Mouse (Mus musculus) hindbrain, postnatal 0 days (tissue): ENCODE measurements around the gene Ccdc167. TPM values are rescaled to one million over a fixed set of nuclear protein-coding genes. Genes with fewer than 3 reads are reported as not detected.

ENCODE experiments used
- ATAC-seq: fragments of 200-750 bp; cut with Nextera tagmentation; 2 replicates; pipeline ENCODE4 v1.8.0; 2017; ENCODE audit warnings: mild to moderate bottlenecking, moderate TSS enrichment, moderate library complexity
- DNase-seq: peaks from one replicate; pipeline ENCODE4 v3.0.0-alpha.2; 2015; ENCODE audit warnings: low spot score
- H3K27ac ChIP-seq: fragments of 300-500 bp; sonication (generic); 2 replicates; pipeline ENCODE4 v1.5.1; 2014; ENCODE audit warnings: mild to moderate bottlenecking
- H3K27me3 ChIP-seq: fragments of 300-500 bp; sonication (generic); 2 replicates; pipeline ENCODE4 v1.6.1; 2014; ENCODE audit warnings: low read length, mixed read lengths; ENCODE audit not compliant: insufficient read depth
- H3K36me3 ChIP-seq: fragments of 300-500 bp; sonication (generic); 2 replicates; pipeline ENCODE4 v1.6.1; 2014; ENCODE audit warnings: low read length, mixed read lengths; ENCODE audit not compliant: insufficient read depth
- H3K4me1 ChIP-seq: fragments of 300-500 bp; sonication (generic); 2 replicates; pipeline ENCODE4 v1.6.1; 2014; ENCODE audit warnings: antibody characterized with exemption, low read length, mixed read lengths; ENCODE audit not compliant: insufficient read depth
- H3K4me2 ChIP-seq: fragments of 300-500 bp; sonication (generic); 2 replicates; pipeline ENCODE4 v1.6.1; 2014; ENCODE audit warnings: low read depth, mild to moderate bottlenecking, low read length, moderate library complexity, mixed read lengths
- H3K4me3 ChIP-seq: fragments of 300-500 bp; sonication (generic); 2 replicates; pipeline ENCODE4 v1.5.1; 2014; ENCODE audit warnings: low read length
- H3K9ac ChIP-seq: fragments of 300-500 bp; sonication (generic); replicated peaks from 2 replicates; pipeline ENCODE4 v1.6.1; 2014; ENCODE audit warnings: mild to moderate bottlenecking, low read length, moderate library complexity, mixed read lengths
- H3K9me3 ChIP-seq: fragments of 300-500 bp; sonication (generic); 2 replicates; pipeline ENCODE4 v1.6.1; 2016; ENCODE audit warnings: low read length, mixed read lengths
- CTCF ChIP-seq: IDR thresholded peaks from 2 replicates; pipeline ENCODE4 v1.5.1; 2016; ENCODE audit warnings: antibody characterized with exemption, control low read depth, low read depth
- WGBS: fragments of 180-500 bp; shearing (Covaris S2); extraction: QIAGEN DNeasy Blood & Tissue Kit; methylation state at CpG from one replicate; pipeline ENCODE4 v1.1.7; 2014; 5-methylcytosine and 5-hydroxymethylcytosine counted together
- polyA plus RNA-seq: library from polyadenylated mRNA; unstranded; fragments of >200 nt; fragmentation: Nextera tagmentation; extraction: Ambion mirVana; gene quantifications from 2 replicates; pipeline ENCODE4 v1.2.1, GENCODE M21; 2015
- total RNA-seq: library from RNA; depleted of rRNA; stranded (reverse); fragments of >200 nt; gene quantifications from 2 replicates; pipeline ENCODE4 v1.2.3, GENCODE M21; 2014

Ccdc167 gene
- total and polyA plus RNA-seq, 2 experiments from 2014 or later, result 9.7 to 9.8 TPM

- no peak overlapping the region for H3K9ac ChIP-seq
- H3K4me2 ChIP-seq, result 0 out of 2 replicates have a peak overlapping the region, but pooled peaks have one; percentile 5
- no peak overlapping the region for H3K4me3 ChIP-seq
- peak; percentile 84 for DNase-seq
- H3K4me1 ChIP-seq, result peaks cover 32% of the 10 kb centered on the region
- peak; percentile 21 for ATAC-seq
- H3K36me3 ChIP-seq, result no peaks in the 10 kb centered on the region
- TF ChIP-seq CTCF, result no peak
- 39% methylated on average over 19 of the region's 19 CpGs for WGBS
- peak overlapping the region; percentile 70 for H3K27ac ChIP-seq
- no peaks in the 10 kb centered on the region for H3K9me3 ChIP-seq
- no peaks in the 10 kb centered on the region for H3K27me3 ChIP-seq
Measured at GRCm38 (mm10) chr17:29711076-29711744, 5.6 kb downstream of the Ccdc167 start.

DNA sequence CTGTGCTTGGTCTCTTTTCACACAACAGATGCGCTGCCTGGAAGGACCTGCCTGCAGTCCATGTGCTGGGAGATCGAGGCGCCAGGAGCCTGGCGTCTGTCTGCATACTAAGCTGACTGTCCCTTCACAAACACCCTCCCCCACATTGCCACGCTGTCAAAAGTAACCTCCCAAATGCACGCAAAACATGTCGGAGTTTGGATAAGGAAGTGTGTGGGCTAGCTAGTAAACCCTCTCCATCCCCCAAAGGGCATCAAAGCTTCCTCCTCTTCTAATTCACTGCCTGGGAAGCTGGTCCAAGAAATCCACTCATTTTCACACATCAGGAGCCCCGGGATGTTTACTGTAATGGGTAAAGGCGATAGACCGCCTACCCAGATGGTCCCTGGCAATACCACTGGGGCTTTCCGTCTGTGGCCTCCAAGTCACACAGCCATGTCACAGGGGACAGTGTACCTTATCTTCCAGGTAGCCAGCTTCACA, 6.2 kb downstream of the Ccdc167 start:
- peak; percentile 65 for DNase-seq
- H3K4me1 ChIP-seq, result peaks cover 29% of the 10 kb centered on the region
- H3K4me2 ChIP-seq, result 0 out of 2 replicates have a peak overlapping the region, but pooled peaks have one; percentile 5
- no peak for TF ChIP-seq CTCF
- 38% methylated on average over 11 of the region's 11 CpGs for WGBS
- H3K4me3 ChIP-seq, result no peak overlapping the region
- no peaks in the 10 kb centered on the region for H3K27me3 ChIP-seq
- peak overlapping the region; percentile 70 for H3K27ac ChIP-seq
- no peak overlapping the region for H3K9ac ChIP-seq
- H3K36me3 ChIP-seq, result no peaks in the 10 kb centered on the region
- no peaks in the 10 kb centered on the region for H3K9me3 ChIP-seq
- ATAC-seq, result peak; percentile 27; the same call in 1 of the 2 replicates

DNA sequence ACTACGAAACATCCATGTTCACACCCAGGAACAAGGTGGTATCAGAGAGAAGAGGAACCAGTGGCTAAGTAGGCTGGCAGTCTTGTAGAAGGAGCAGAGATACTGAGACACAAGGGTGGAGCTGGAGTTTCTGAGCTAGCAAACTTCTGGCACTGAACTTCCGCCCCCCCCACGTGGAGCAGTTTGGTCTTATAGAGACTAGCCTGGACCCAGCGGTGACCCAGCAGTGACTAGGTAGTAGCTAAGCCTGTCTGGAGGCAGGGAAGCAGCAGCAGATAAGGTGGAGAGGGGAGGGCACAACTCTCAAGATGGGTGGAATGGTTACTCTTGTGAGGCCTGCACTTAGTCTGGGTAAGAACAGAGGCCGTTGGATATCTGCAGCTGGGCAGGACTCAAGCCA, 8.1 kb downstream of the Ccdc167 start:
- H3K9me3 ChIP-seq, result no peaks in the 10 kb centered on the region
- no peak overlapping the region for H3K9ac ChIP-seq
- no peak for DNase-seq
- H3K27ac ChIP-seq, result no peak overlapping the region
- TF ChIP-seq CTCF, result no peak; the same call in 1 of the 2 replicates
- H3K27me3 ChIP-seq, result no peaks in the 10 kb centered on the region
- 78% methylated on average over 5 of the region's 5 CpGs for WGBS
- no peak for ATAC-seq
- peaks cover 29% of the 10 kb centered on the region for H3K4me1 ChIP-seq
- no peak overlapping the region for H3K4me3 ChIP-seq
- 0 out of 2 replicates have a peak, but pooled peaks cover under 1% of the 10 kb centered on the region for H3K36me3 ChIP-seq
- H3K4me2 ChIP-seq, result no peak overlapping the region

- Histone ChIP-seq H3K27me3 (no peaks in the 10 kb centered on the region), H3K4me2 (no peak overlapping the region), H3K4me1 (peaks cover 26% of the 10 kb centered on the region), H3K9me3 (no peaks in the 10 kb centered on the region), H3K4me3 (no peak overlapping the region), H3K36me3 (peaks cover 7% of the 10 kb centered on the region; the same call in 1 of the 2 replicates), H3K27ac (no peak overlapping the region), H3K9ac (no peak overlapping the region)
- DNase-seq, result no peak
- 43% methylated on average over 5 of the region's 5 CpGs for WGBS
- no peak for ATAC-seq
- TF ChIP-seq CTCF, result no peak
Measured at GRCm38 (mm10) chr17:29706981-29707545, 9.8 kb downstream of the Ccdc167 start.

GRCm38 (mm10) chr17:29705881-29706280, 11.0 kb downstream of the Ccdc167 start:
- H3K4me2 ChIP-seq, result no peak overlapping the region
- no peaks in the 10 kb centered on the region for H3K27me3 ChIP-seq
- peaks cover 18% of the 10 kb centered on the region; the same call in 1 of the 2 replicates for H3K36me3 ChIP-seq
- peaks cover 22% of the 10 kb centered on the region for H3K4me1 ChIP-seq
- TF ChIP-seq CTCF, result no peak
- 75% methylated on average over 5 of the region's 5 CpGs for WGBS
- H3K27ac ChIP-seq, result no peak overlapping the region
- H3K9ac ChIP-seq, result no peak overlapping the region
- ATAC-seq (no peak), DNase-seq (no peak)
- no peaks in the 10 kb centered on the region for H3K9me3 ChIP-seq
- H3K4me3 ChIP-seq, result no peak overlapping the region

DNA sequence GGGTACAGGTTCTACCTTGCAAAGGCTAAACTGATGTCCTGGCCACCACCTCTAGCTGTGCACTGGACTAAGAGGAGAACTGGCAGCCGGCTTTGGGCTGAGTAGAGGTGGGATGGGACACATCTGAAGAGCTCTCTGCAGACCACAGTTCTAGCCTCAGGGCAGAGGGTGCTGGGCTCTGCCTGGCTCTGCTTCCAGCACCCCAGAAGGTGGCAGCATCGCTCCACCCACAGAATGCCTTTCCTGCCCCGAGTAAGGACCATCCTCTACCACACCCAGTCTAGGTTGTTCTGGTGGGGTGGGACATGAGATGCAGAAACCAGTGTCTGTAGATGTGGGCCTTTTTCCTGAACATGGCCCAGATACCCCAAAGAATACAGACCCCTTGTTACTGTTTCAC, 12.1 kb downstream of the Ccdc167 start:
- 31% methylated on average over 3 of the region's 3 CpGs for WGBS
- no peaks in the 10 kb centered on the region for H3K27me3 ChIP-seq
- TF ChIP-seq CTCF, result peak; percentile 97
- peaks cover 29% of the 10 kb centered on the region; the same call in 1 of the 2 replicates for H3K36me3 ChIP-seq
- H3K27ac ChIP-seq, result no peak overlapping the region
- DNase-seq (peak; percentile 75), ATAC-seq (peak; percentile 67)
- H3K9ac ChIP-seq, result no peak overlapping the region
- H3K9me3 ChIP-seq, result no peaks in the 10 kb centered on the region
- H3K4me1 ChIP-seq, result peaks cover 11% of the 10 kb centered on the region; the same call in 1 of the 2 replicates
- H3K4me3 ChIP-seq, result no peak overlapping the region
- H3K4me2 ChIP-seq, result no peak overlapping the region
